Mouse (Mus musculus) neural tube, embryonic 14.5 days (tissue): Measurements from ENCODE around the gene Fzr1. TPM values are rescaled to one million over a fixed set of nuclear protein-coding genes. Genes with fewer than 3 reads are reported as not detected.

Experiments
- ATAC-seq: fragments of 200-750 bp; cut with Nextera tagmentation; 2 replicates; pipeline ENCODE4 v1.8.0; 2017; ENCODE audit warnings: low read depth, mild to moderate bottlenecking, moderate TSS enrichment, moderate library complexity
- H3K27ac ChIP-seq: fragments of 300-500 bp; sonication (generic); 2 replicates; pipeline ENCODE4 v1.5.1; 2014; ENCODE audit warnings: low read depth, mild to moderate bottlenecking, control low read depth, low read length, moderate library complexity, mixed read lengths
- H3K27me3 ChIP-seq: fragments of 300-500 bp; sonication (generic); 2 replicates; pipeline ENCODE4 v1.6.1; 2014; ENCODE audit warnings: low read length; ENCODE audit not compliant: control insufficient read depth, insufficient read depth
- H3K36me3 ChIP-seq: fragments of 300-500 bp; sonication (generic); 2 replicates; pipeline ENCODE4 v1.6.1; 2014; ENCODE audit warnings: low read length, mixed read lengths; ENCODE audit not compliant: control insufficient read depth, insufficient read depth
- H3K4me1 ChIP-seq: fragments of 300-500 bp; sonication (generic); 2 replicates; pipeline ENCODE4 v1.6.1; 2014; ENCODE audit warnings: low read length; ENCODE audit not compliant: control insufficient read depth, insufficient read depth
- H3K4me2 ChIP-seq: fragments of 300-500 bp; sonication (generic); 2 replicates; pipeline ENCODE4 v1.6.1; 2014; ENCODE audit warnings: mild to moderate bottlenecking, low read depth, low read length, control low read depth
- H3K4me3 ChIP-seq: fragments of 300-500 bp; sonication (generic); 2 replicates; pipeline ENCODE4 v1.5.1; 2014; ENCODE audit warnings: low read depth, low read length, control low read depth, mixed read lengths
- H3K9ac ChIP-seq: fragments of 300-500 bp; sonication (generic); replicated peaks from 2 replicates; pipeline ENCODE4 v1.6.1; 2014; ENCODE audit warnings: low read depth, mild to moderate bottlenecking, control low read depth, low read length, mixed read lengths
- H3K9me3 ChIP-seq: fragments of 300-500 bp; sonication (generic); 2 replicates; pipeline ENCODE4 v1.6.1; 2016; ENCODE audit warnings: low read length; ENCODE audit not compliant: control insufficient read depth
- WGBS: fragments of 180-500 bp; shearing (Covaris S2); extraction: QIAGEN DNeasy Blood & Tissue Kit; methylation state at CpG from one replicate; pipeline ENCODE4 v1.1.7; 2014; 5-methylcytosine and 5-hydroxymethylcytosine counted together
- polyA plus RNA-seq: library from polyadenylated mRNA; unstranded; fragments of >200 nt; fragmentation: Nextera tagmentation; extraction: Ambion mirVana; gene quantifications from 2 replicates; pipeline ENCODE4 v1.2.1, GENCODE M21; 2014

The Fzr1 gene
- polyA plus RNA-seq, 1 experiment from 2014 or later = 125 TPM

DNA sequence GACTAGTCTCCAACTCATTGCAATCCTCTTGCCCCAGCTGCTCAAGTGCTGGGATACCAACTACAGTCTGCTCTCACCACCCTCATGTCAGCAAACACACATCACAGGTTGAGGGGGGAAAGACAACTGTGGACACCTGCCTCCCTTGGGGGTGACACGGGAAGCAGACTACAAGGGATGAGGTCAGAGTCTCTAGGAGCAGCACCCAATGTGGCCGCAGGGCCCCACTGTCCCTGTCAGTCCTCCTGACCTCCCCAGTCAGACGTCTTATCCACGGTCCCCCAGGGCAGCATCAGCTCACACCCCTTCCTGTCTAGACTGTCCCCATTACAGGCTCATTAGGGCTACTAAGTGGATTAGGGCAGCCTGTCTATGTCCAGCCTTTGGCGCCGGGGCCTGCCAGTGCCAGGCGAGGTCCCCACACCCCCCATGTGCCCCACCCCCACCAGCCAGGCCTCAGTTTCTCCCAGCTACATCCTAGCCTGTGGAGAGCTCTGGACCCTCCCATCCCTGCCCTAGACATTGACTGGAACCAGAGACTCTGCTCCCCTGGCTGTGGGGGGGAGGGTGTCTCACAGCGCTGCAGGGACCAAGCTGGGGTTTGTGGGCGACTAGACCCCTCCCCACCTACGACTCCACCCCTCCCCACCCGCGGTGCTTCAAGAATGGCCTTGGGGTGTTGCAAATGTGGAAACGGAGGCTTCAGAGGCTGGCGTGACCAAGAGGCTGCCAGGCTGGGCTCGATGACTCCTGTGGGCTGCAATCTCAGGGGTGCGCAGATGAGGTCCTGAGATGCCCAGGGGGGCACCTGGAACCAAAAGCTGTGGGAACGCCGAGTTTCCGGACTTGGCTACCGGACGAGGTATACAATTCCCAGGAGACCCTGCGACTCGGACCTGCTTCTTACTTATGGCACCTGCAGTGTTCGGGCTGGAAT lies 28.5 kb upstream of the Fzr1 start:
- no peak for ATAC-seq
- WGBS = 27% methylated on average over 24 of the region's 24 CpGs
- H3K27me3 ChIP-seq = 0 out of 2 replicates have a peak, but pooled peaks cover 2% of the 10 kb centered on the region
- H3K9ac ChIP-seq = no peak overlapping the region
- H3K36me3 ChIP-seq = peaks cover 21% of the 10 kb centered on the region
- peaks cover 43% of the 10 kb centered on the region for H3K4me1 ChIP-seq
- peak overlapping the region; percentile 32 for H3K4me2 ChIP-seq
- peak overlapping the region; percentile 12; the same call in 1 of the 2 replicates for H3K27ac ChIP-seq
- H3K4me3 ChIP-seq = 0 out of 2 replicates have a peak overlapping the region, but pooled peaks have one; percentile 8
- no peaks in the 10 kb centered on the region for H3K9me3 ChIP-seq

GRCm38 (mm10) chr10:81405588-81406201 lies 27.4 kb upstream of the Fzr1 start:
- Histone ChIP-seq H3K27ac (no peak overlapping the region), H3K4me1 (peaks cover 43% of the 10 kb centered on the region), H3K36me3 (peaks cover 21% of the 10 kb centered on the region), H3K4me2 (no peak overlapping the region), H3K9ac (no peak overlapping the region), H3K27me3 (0 out of 2 replicates have a peak, but pooled peaks cover 2% of the 10 kb centered on the region), H3K9me3 (no peaks in the 10 kb centered on the region), H3K4me3 (no peak overlapping the region)
- 45% methylated on average over 13 of the region's 13 CpGs for WGBS
- ATAC-seq = no peak

- Histone ChIP-seq H3K36me3 (peaks cover 29% of the 10 kb centered on the region), H3K9me3 (no peaks in the 10 kb centered on the region), H3K4me2 (no peak overlapping the region), H3K9ac (no peak overlapping the region), H3K4me1 (peaks cover 46% of the 10 kb centered on the region), H3K27ac (no peak overlapping the region), H3K4me3 (no peak overlapping the region), H3K27me3 (0 out of 2 replicates have a peak, but pooled peaks cover 2% of the 10 kb centered on the region)
- 58% methylated on average over 18 of the region's 18 CpGs for WGBS
- no peak for ATAC-seq
Observed at GRCm38 (mm10) chr10:81404720-81405119, 26.4 kb upstream of the Fzr1 start.

DNA sequence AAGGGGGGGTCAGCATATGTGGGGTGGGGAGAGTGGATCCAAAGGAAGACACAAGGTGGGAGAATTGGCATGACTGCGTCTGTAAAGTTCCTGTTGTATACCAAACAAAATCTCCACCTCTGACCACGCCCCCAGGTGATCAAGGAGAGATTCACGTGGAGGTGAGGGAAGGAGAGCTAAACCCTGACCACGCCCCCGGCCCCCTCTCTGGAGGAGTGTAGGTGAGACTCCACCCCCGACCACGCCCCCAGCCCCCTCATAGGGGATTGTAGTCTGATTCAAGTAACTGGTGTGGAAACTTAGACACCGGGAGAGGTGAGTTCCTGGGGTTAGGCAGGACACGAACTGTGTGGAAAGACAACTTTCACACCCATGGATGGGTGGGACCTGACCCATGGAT lies 25.8 kb upstream of the Fzr1 start:
- H3K4me3 ChIP-seq = no peak overlapping the region
- H3K27me3 ChIP-seq = 0 out of 2 replicates have a peak, but pooled peaks cover 2% of the 10 kb centered on the region
- no peak for ATAC-seq
- peaks cover 46% of the 10 kb centered on the region for H3K4me1 ChIP-seq
- H3K9ac ChIP-seq = no peak overlapping the region
- no peak overlapping the region for H3K4me2 ChIP-seq
- no peak overlapping the region for H3K27ac ChIP-seq
- H3K9me3 ChIP-seq = no peaks in the 10 kb centered on the region
- H3K36me3 ChIP-seq = peaks cover 34% of the 10 kb centered on the region
- 15% methylated on average over 9 of the region's 9 CpGs for WGBS

- H3K9ac ChIP-seq = 0 out of 2 replicates have a peak overlapping the region, but pooled peaks have one; percentile 21
- H3K27me3 ChIP-seq = 0 out of 2 replicates have a peak, but pooled peaks cover 2% of the 10 kb centered on the region
- H3K36me3 ChIP-seq = peaks cover 34% of the 10 kb centered on the region
- H3K27ac ChIP-seq = peak overlapping the region; percentile 81; the same call in 1 of the 2 replicates
- 25% methylated on average over 10 of the region's 10 CpGs for WGBS
- H3K4me1 ChIP-seq = peaks cover 41% of the 10 kb centered on the region
- 0 out of 2 replicates have a peak overlapping the region, but pooled peaks have one; percentile 11 for H3K4me2 ChIP-seq
- ATAC-seq = no peak
- H3K9me3 ChIP-seq = no peaks in the 10 kb centered on the region
- H3K4me3 ChIP-seq = no peak overlapping the region
Observed at GRCm38 (mm10) chr10:81403511-81403910, 25.2 kb upstream of the Fzr1 start.

- no peak overlapping the region for H3K4me3 ChIP-seq
- no peaks in the 10 kb centered on the region for H3K9me3 ChIP-seq
- 9% methylated on average over 7 of the region's 7 CpGs for WGBS
- H3K36me3 ChIP-seq = peaks cover 39% of the 10 kb centered on the region
- peaks cover 36% of the 10 kb centered on the region for H3K4me1 ChIP-seq
- H3K27ac ChIP-seq = peak overlapping the region; percentile 81
- ATAC-seq = no peak
- H3K4me2 ChIP-seq = peak overlapping the region; percentile 20; the same call in 1 of the 2 replicates
- H3K9ac ChIP-seq = 0 out of 2 replicates have a peak overlapping the region, but pooled peaks have one; percentile 21
- H3K27me3 ChIP-seq = no peaks in the 10 kb centered on the region
Observed at GRCm38 (mm10) chr10:81402227-81402765, 24.0 kb upstream of the Fzr1 start.

- peaks cover 37% of the 10 kb centered on the region for H3K36me3 ChIP-seq
- H3K27me3 ChIP-seq = no peaks in the 10 kb centered on the region
- peaks cover 34% of the 10 kb centered on the region for H3K4me1 ChIP-seq
- peak; percentile 62 for ATAC-seq
- H3K9me3 ChIP-seq = no peaks in the 10 kb centered on the region
- H3K9ac ChIP-seq = 0 out of 2 replicates have a peak overlapping the region, but pooled peaks have one; percentile 21
- H3K4me3 ChIP-seq = no peak overlapping the region
- peak overlapping the region; percentile 81 for H3K27ac ChIP-seq
- 5% methylated on average over 18 of the region's 18 CpGs for WGBS
- peak overlapping the region; percentile 20; the same call in 1 of the 2 replicates for H3K4me2 ChIP-seq
Observed at GRCm38 (mm10) chr10:81401521-81402226, 23.4 kb upstream of the Fzr1 start.

GRCm38 (mm10) chr10:81401205-81401520 lies 22.8 kb upstream of the Fzr1 start:
- Histone ChIP-seq H3K4me2 (no peak overlapping the region; the same call in 1 of the 2 replicates), H3K36me3 (peaks cover 37% of the 10 kb centered on the region), H3K4me3 (no peak overlapping the region), H3K27ac (peak overlapping the region; percentile 81), H3K9ac (no peak overlapping the region), H3K9me3 (no peaks in the 10 kb centered on the region), H3K27me3 (no peaks in the 10 kb centered on the region), H3K4me1 (peaks cover 36% of the 10 kb centered on the region)
- WGBS = 23% methylated on average over 10 of the region's 10 CpGs
- ATAC-seq = peak; percentile 7; the same call in 1 of the 2 replicates
